Mouse (Mus musculus) spleen, adult 12 weeks (tissue): ENCODE measurements at regions not wholly inside any gene's neighbourhood (a gene's known extent, or its start where the extent isn't known, plus 50 kb on each side); places are given as distances from the start of the nearest gene placed in this dataset.

Source experiments
- DNase-seq: peaks from one replicate; pipeline ENCODE4 v3.0.0; 2022; ENCODE audit warnings: low spot score

- DNase-seq, result no peak
These were observed 195.7 kb downstream of the Rgs3 start for GRCm38 (mm10) chr4:62755237-62755900.

- no peak for DNase-seq
These were observed 197.1 kb downstream of the Rgs3 start for GRCm38 (mm10) chr4:62756721-62757206.

GRCm38 (mm10) chr4:62760748-62761604, 201.3 kb downstream of the Rgs3 start:
- DNase-seq, result no peak

- peak; percentile 46 for DNase-seq
These were observed 202.0 kb downstream of the Rgs3 start for GRCm38 (mm10) chr4:62761672-62762071.

GRCm38 (mm10) chr4:62763990-62764389, 201.4 kb upstream of the Zfp618 start:
- DNase-seq, result peak; percentile 19

GRCm38 (mm10) chr4:62769469-62770234, 195.7 kb upstream of the Zfp618 start:
- no peak for DNase-seq

GRCm38 (mm10) chr4:62775005-62775609, 190.3 kb upstream of the Zfp618 start:
- no peak for DNase-seq

- no peak for DNase-seq
These were observed 188.5 kb upstream of the Zfp618 start for GRCm38 (mm10) chr4:62776881-62777280.

- DNase-seq, result no peak
These were observed 187.9 kb upstream of the Zfp618 start for GRCm38 (mm10) chr4:62777436-62777835.

GRCm38 (mm10) chr4:62778621-62779020, 186.8 kb upstream of the Zfp618 start:
- DNase-seq, result no peak

GRCm38 (mm10) chr4:62780409-62780808, 185.0 kb upstream of the Zfp618 start:
- peak; percentile 52 for DNase-seq

- no peak for DNase-seq
These were observed 184.5 kb upstream of the Zfp618 start for GRCm38 (mm10) chr4:62780837-62781236.

GRCm38 (mm10) chr4:62781309-62781800, 184.0 kb upstream of the Zfp618 start:
- no peak for DNase-seq

- DNase-seq, result no peak
These were observed 179.7 kb upstream of the Zfp618 start for GRCm38 (mm10) chr4:62785711-62786110.

GRCm38 (mm10) chr4:62789696-62790095, 175.7 kb upstream of the Zfp618 start:
- DNase-seq, result no peak

- DNase-seq, result no peak
These were observed 171.8 kb upstream of the Zfp618 start for GRCm38 (mm10) chr4:62793582-62793981.

GRCm38 (mm10) chr4:62795538-62795937, 169.8 kb upstream of the Zfp618 start:
- no peak for DNase-seq

GRCm38 (mm10) chr4:62799923-62800322, 165.4 kb upstream of the Zfp618 start:
- no peak for DNase-seq

GRCm38 (mm10) chr4:62805841-62806240, 159.5 kb upstream of the Zfp618 start:
- DNase-seq, result no peak

GRCm38 (mm10) chr4:62806786-62807185, 158.6 kb upstream of the Zfp618 start:
- no peak for DNase-seq

GRCm38 (mm10) chr4:62807926-62808552, 157.3 kb upstream of the Zfp618 start:
- no peak for DNase-seq
